Mouse (Mus musculus) MEL (cell line): ENCODE results near the gene Jmjd1c. TPM values are rescaled to one million over a fixed set of nuclear protein-coding genes. Genes with fewer than 3 reads are reported as not detected.

Source experiments
- DNase-seq: peaks from one replicate; pipeline ENCODE4 v3.0.0; 2011; ENCODE audit warnings: low read depth, low spot score
- H3K27ac ChIP-seq: 2 replicates; pipeline ENCODE4 v1.5.1; 2012; ENCODE audit warnings: low read depth, mild to moderate bottlenecking, control low read depth, low read length, moderate library complexity; ENCODE audit not compliant: control insufficient read depth
- H3K27me3 ChIP-seq, 2 experiments: fragments of 150-350 bp in 1 of 2; sonication (generic) in 1 of 2; 2 replicates each; pipeline ENCODE4 v1.6.1; 2012; ENCODE audit warnings: low read length in 2 of 2, mild to moderate bottlenecking in 2 of 2, improper control_type of control experiment in 1 of 2, moderate library complexity in 1 of 2; ENCODE audit not compliant: insufficient read depth in 2 of 2, control insufficient read depth in 1 of 2
- H3K36me3 ChIP-seq, 2 experiments: 2 replicates each; pipeline ENCODE4 v1.6.1; 2012 to 2014; ENCODE audit warnings: low read length in 2 of 2, improper control_type of control experiment in 1 of 2, inconsistent platforms in 1 of 2, mild to moderate bottlenecking in 1 of 2; ENCODE audit not compliant: insufficient read depth in 2 of 2, control insufficient read depth in 1 of 2
- H3K4me1 ChIP-seq, 2 experiments: fragments of 150-350 bp in 1 of 2; sonication (generic) in 1 of 2; 2 replicates each; pipeline ENCODE4 v1.6.1; 2012; ENCODE audit warnings: low read length in 2 of 2, improper control_type of control experiment in 1 of 2, mild to moderate bottlenecking in 1 of 2; ENCODE audit not compliant: insufficient read depth in 2 of 2, control insufficient read depth in 1 of 2
- H3K4me3 ChIP-seq, 2 experiments: fragments of 150-350 bp in 1 of 2; sonication (generic) in 1 of 2; 2 replicates each; pipeline ENCODE4 v1.5.1; 2012; ENCODE audit warnings: low read depth in 2 of 2, low read length in 2 of 2, mild to moderate bottlenecking in 2 of 2, moderate library complexity in 2 of 2, control low read depth in 1 of 2, improper control_type of control experiment in 1 of 2; ENCODE audit not compliant: control insufficient read depth in 1 of 2, insufficient read depth in 1 of 2
- H3K79me2 ChIP-seq: 2 replicates; pipeline ENCODE4 v1.6.1; 2012; ENCODE audit warnings: mild to moderate bottlenecking, low read length, moderate library complexity; ENCODE audit not compliant: control insufficient read depth, poor library complexity, insufficient read depth
- H3K9ac ChIP-seq: 2 replicates; pipeline ENCODE4 v1.6.1; 2012; ENCODE audit warnings: low read depth, mild to moderate bottlenecking, control low read depth, low read length, moderate library complexity; ENCODE audit not compliant: control insufficient read depth, poor library complexity, severe bottlenecking
- H3K9me3 ChIP-seq: fragments of 150-350 bp; sonication (generic); replicated peaks from 2 replicates; pipeline ENCODE4 v1.6.1; 2012; ENCODE audit warnings: mild to moderate bottlenecking, low read length, improper control_type of control experiment, moderate library complexity; ENCODE audit not compliant: insufficient read depth
- BHLHE40 ChIP-seq: IDR thresholded peaks from 2 replicates; pipeline ENCODE4 v1.6.1; 2012; ENCODE audit warnings: low read depth, mild to moderate bottlenecking, inconsistent platforms, low read length, improper control_type of control experiment, borderline replicate concordance
- E2F4 ChIP-seq: IDR thresholded peaks from 2 replicates; pipeline ENCODE4 v1.6.1; 2011; ENCODE audit warnings: low read depth, low read length, improper control_type of control experiment, borderline replicate concordance
- ELF1 ChIP-seq: IDR thresholded peaks from 2 replicates; pipeline ENCODE4 v1.6.1; 2014; ENCODE audit warnings: low read depth, mild to moderate bottlenecking, inconsistent platforms, low read length, improper control_type of control experiment, moderate library complexity
- ETS1 ChIP-seq: IDR thresholded peaks from 2 replicates; pipeline ENCODE4 v1.6.1; 2012; ENCODE audit warnings: low read depth, mild to moderate bottlenecking, inconsistent platforms, low read length, improper control_type of control experiment, moderate library complexity
- GABPA ChIP-seq: IDR thresholded peaks from 2 replicates; pipeline ENCODE4 v1.6.1; 2012; ENCODE audit warnings: low read depth, mild to moderate bottlenecking, inconsistent platforms, low read length, improper control_type of control experiment, moderate library complexity
- HCFC1 ChIP-seq: IDR thresholded peaks from 2 replicates; pipeline ENCODE4 v1.6.1; 2012; ENCODE audit warnings: low read depth, mild to moderate bottlenecking, inconsistent platforms, low read length, improper control_type of control experiment, moderate library complexity
- JUND ChIP-seq: IDR thresholded peaks from 2 replicates; pipeline ENCODE4 v1.6.1; 2011; ENCODE audit warnings: low read depth, mild to moderate bottlenecking, improper control_type of control experiment, low read length
- MAX ChIP-seq: IDR thresholded peaks from 2 replicates; pipeline ENCODE4 v1.6.1; 2011; ENCODE audit warnings: low read length, improper control_type of control experiment
- MAZ ChIP-seq: IDR thresholded peaks from 2 replicates; pipeline ENCODE4 v1.6.1; 2012; ENCODE audit warnings: low read depth, mild to moderate bottlenecking, inconsistent platforms, low read length, improper control_type of control experiment
- MXI1 ChIP-seq: IDR thresholded peaks from 2 replicates; pipeline ENCODE4 v1.6.1; 2011; ENCODE audit warnings: mild to moderate bottlenecking, low read depth, low read length, improper control_type of control experiment
- MYC ChIP-seq: IDR thresholded peaks from 2 replicates; pipeline ENCODE4 v1.6.1; 2011; ENCODE audit warnings: low read depth, mild to moderate bottlenecking, low read length, improper control_type of control experiment, moderate library complexity
- NELFE ChIP-seq: IDR thresholded peaks from 2 replicates; pipeline ENCODE4 v1.6.1; 2011; ENCODE audit warnings: low read depth, low read length, improper control_type of control experiment
- NRF1 ChIP-seq: IDR thresholded peaks from 2 replicates; pipeline ENCODE4 v1.6.1; 2014; ENCODE audit warnings: low read depth, mild to moderate bottlenecking, inconsistent platforms, low read length, improper control_type of control experiment, moderate library complexity; ENCODE audit not compliant: poor library complexity, insufficient read depth, severe bottlenecking
- POLR2AphosphoS2 ChIP-seq: IDR thresholded peaks from 2 replicates; pipeline ENCODE4 v1.6.1; 2011; ENCODE audit warnings: low read length, improper control_type of control experiment
- POLR2AphosphoS5 ChIP-seq: IDR thresholded peaks from 2 replicates; pipeline ENCODE4 v1.6.1; 2012; ENCODE audit warnings: low read depth, borderline replicate concordance, mild to moderate bottlenecking, inconsistent platforms, low read length, moderate library complexity, mixed read lengths
- SIN3A ChIP-seq: IDR thresholded peaks from 2 replicates; pipeline ENCODE4 v1.6.1; 2012; ENCODE audit warnings: low read length, improper control_type of control experiment, inconsistent platforms
- TCF12 ChIP-seq: IDR thresholded peaks from 2 replicates; pipeline ENCODE4 v1.6.1; 2014; ENCODE audit warnings: low read depth, mild to moderate bottlenecking, inconsistent platforms, low read length, improper control_type of control experiment, moderate library complexity
- UBTF ChIP-seq: IDR thresholded peaks from 2 replicates; pipeline ENCODE4 v1.6.1; 2012; ENCODE audit warnings: low read depth, mild to moderate bottlenecking, inconsistent platforms, low read length, improper control_type of control experiment, moderate library complexity, borderline replicate concordance; ENCODE audit not compliant: insufficient read depth
- ZMIZ1 ChIP-seq: IDR thresholded peaks from 2 replicates; pipeline ENCODE4 v1.6.1; 2012; ENCODE audit warnings: low read depth, mild to moderate bottlenecking, inconsistent platforms, low read length, improper control_type of control experiment, moderate library complexity
- ZNF384 ChIP-seq: IDR thresholded peaks from 2 replicates; pipeline ENCODE4 v1.6.1; 2012; ENCODE audit warnings: low read depth, mild to moderate bottlenecking, inconsistent platforms, low read length, improper control_type of control experiment
- polyA plus RNA-seq, 2 experiments: library from polyadenylated mRNA; stranded (reverse) in 1 of 2; unstranded in 1 of 2; fragments of >175 nt in 1 of 2; fragments of >200 nt in 1 of 2; gene quantifications; 2 replicates each; pipeline versions ENCODE4 v1.2.1 to v1.2.4; 2012; ENCODE audit warnings: low replicate concordance in 2 of 2, low read depth in 1 of 2; ENCODE audit not compliant: insufficient read length in 2 of 2, insufficient read depth in 1 of 2, missing spikeins in 1 of 2
- total RNA-seq: library from RNA; depleted of rRNA; stranded (reverse); fragments of 300-350 nt; gene quantifications from 2 replicates; pipeline ENCODE4 v1.2.3, GENCODE M21; 2012

The Jmjd1c gene
- total and polyA plus RNA-seq, 3 experiments = 10.6 to 62.3 (median 15.2) TPM

DNA sequence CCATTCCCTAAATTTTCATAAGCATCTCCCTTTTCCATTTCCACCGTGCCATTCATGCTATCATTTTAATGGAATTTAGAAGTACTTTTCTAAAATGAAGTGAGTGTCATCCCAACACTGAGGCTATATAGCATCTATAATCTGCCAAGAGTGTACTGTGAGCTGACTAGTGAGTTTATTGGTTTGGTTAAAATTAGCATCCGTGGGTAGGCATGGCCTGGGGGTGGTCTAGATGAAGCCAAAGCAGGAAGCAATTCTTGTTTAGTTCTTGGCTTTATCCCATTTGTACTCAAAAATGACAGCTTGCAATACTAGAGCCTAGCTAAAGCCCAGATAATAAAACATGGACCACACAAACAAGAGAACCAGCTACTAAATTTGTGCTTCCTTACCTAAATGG, 101.9 kb downstream of the Jmjd1c start:
- no peaks in the 10 kb centered on the region for H3K27me3 ChIP-seq
- peaks cover 43% of the 10 kb centered on the region for H3K79me2 ChIP-seq
- H3K9me3 ChIP-seq = no peaks in the 10 kb centered on the region
- peaks cover 18 to 41% of the 10 kb centered on the region in 2 experiments for H3K4me1 ChIP-seq
- H3K4me3 ChIP-seq = no peak overlapping the region
- H3K27ac ChIP-seq = no peak overlapping the region
- DNase-seq = no peak
- H3K36me3 ChIP-seq = peaks cover 11 to 55% of the 10 kb centered on the region in 2 experiments
- no peak overlapping the region for H3K9ac ChIP-seq
- TF ChIP-seq ZMIZ1 = no peak
- no peak for TF ChIP-seq MAZ
- TF ChIP-seq TCF12 = no peak
- TF ChIP-seq, all 39 proteins: peak for 0

DNA sequence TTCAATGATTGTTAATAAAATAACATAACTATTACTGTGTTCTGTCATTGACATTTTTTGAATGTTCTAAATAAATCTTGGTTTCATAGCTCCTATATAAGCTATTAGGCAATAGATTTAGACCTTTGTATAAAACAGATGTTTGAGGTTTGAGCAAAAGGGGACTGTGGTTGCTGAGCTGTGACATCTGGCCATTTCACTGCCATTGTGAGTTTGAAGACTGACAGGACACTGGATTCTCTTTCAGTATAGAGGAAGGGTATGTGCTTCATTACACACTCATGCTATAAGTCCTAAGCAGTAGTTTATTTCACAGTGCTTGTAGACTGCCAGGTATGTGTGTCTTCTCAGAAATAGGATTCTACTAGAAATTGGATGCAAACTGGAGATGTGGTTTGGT, 105.8 kb downstream of the Jmjd1c start:
- Histone ChIP-seq H3K9me3 (no peaks in the 10 kb centered on the region), H3K4me3 (no peak overlapping the region), H3K36me3 (peaks cover 4 to 69% of the 10 kb centered on the region in 2 experiments; a peak in 3 of 4 replicates), H3K27ac (no peak overlapping the region), H3K9ac (no peak overlapping the region), H3K4me1 (peaks cover 31 to 49% of the 10 kb centered on the region in 2 experiments), H3K27me3 (no peaks in the 10 kb centered on the region), H3K79me2 (peaks cover 44% of the 10 kb centered on the region)
- TF ChIP-seq SIN3A (no peak), ETS1 (no peak), MAX (no peak), ELF1 (no peak), UBTF (no peak), JUND (no peak), MYC (no peak), HCFC1 (no peak), POLR2AphosphoS5 (no peak), MXI1 (no peak), BHLHE40 (no peak), NRF1 (no peak), ZNF384 (no peak), NELFE (no peak), GABPA (no peak), POLR2AphosphoS2 (no peak), E2F4 (no peak)
- no peak for DNase-seq
